Mouse (Mus musculus) CH12.LX (cell line): ENCODE data around the gene Clec3a. TPM values are rescaled to one million over a fixed set of nuclear protein-coding genes. Genes with fewer than 3 reads are reported as not detected.

Experiments used
- DNase-seq: peaks from one replicate; pipeline ENCODE4 v3.0.0-alpha.2; 2013; ENCODE audit errors: extremely low read depth
- H3K27ac ChIP-seq: 2 replicates; pipeline ENCODE4 v1.5.1; 2012; ENCODE audit warnings: low read depth, mild to moderate bottlenecking, control low read depth, moderate library complexity; ENCODE audit not compliant: insufficient read depth
- H3K27me3 ChIP-seq: replicated peaks from 2 replicates; pipeline ENCODE3; 2012; ENCODE audit warnings: inconsistent platforms
- H3K36me3 ChIP-seq, 2 experiments: replicated peaks in 1 of 2; 2 replicates each; pipeline versions ENCODE3 to v1.6.1; 2012; ENCODE audit warnings: inconsistent platforms in 1 of 2, low read length in 1 of 2, mild to moderate bottlenecking in 1 of 2, mixed read lengths in 1 of 2, moderate library complexity in 1 of 2; ENCODE audit not compliant: control insufficient read depth in 1 of 2, insufficient read depth in 1 of 2
- H3K4me1 ChIP-seq, 2 experiments: 2 replicates each; pipeline ENCODE4 v1.6.1; 2012; ENCODE audit warnings: inconsistent platforms in 1 of 2, moderate library complexity in 1 of 2; ENCODE audit not compliant: insufficient read depth in 2 of 2, control insufficient read depth in 1 of 2
- H3K4me2 ChIP-seq: 2 replicates; pipeline ENCODE4 v1.6.1; 2012; ENCODE audit warnings: low read depth, mild to moderate bottlenecking, control low read depth; ENCODE audit not compliant: poor library complexity, insufficient read depth, severe bottlenecking
- H3K4me3 ChIP-seq, 3 experiments: fragments of 150-350 bp in 1 of 3; sonication (generic) in 1 of 3; replicated peaks in 1 of 3; 2 replicates each; pipeline versions ENCODE3 to v1.5.1; 2011 to 2012; ENCODE audit warnings: low read depth in 2 of 3, low read length in 2 of 3, mild to moderate bottlenecking in 2 of 3, moderate library complexity in 2 of 3, control low read depth in 1 of 3, improper control_type of control experiment in 1 of 3, inconsistent platforms in 1 of 3, mixed read lengths in 1 of 3; ENCODE audit not compliant: poor library complexity in 1 of 3
- H3K79me2 ChIP-seq: replicated peaks from 2 replicates; pipeline ENCODE4 v1.6.1; 2012; ENCODE audit warnings: mild to moderate bottlenecking, moderate library complexity; ENCODE audit not compliant: control insufficient read depth, poor library complexity, insufficient read depth, severe bottlenecking; ENCODE audit errors: extremely low read depth
- H3K9ac ChIP-seq: 2 replicates; pipeline ENCODE4 v1.6.1; 2012; ENCODE audit warnings: low read depth, mild to moderate bottlenecking, control low read depth, moderate library complexity; ENCODE audit not compliant: insufficient read depth
- H3K9me3 ChIP-seq: replicated peaks from 2 replicates; pipeline ENCODE3; 2012; ENCODE audit warnings: low read length, inconsistent platforms, mixed read lengths
- BHLHE40 ChIP-seq: IDR thresholded peaks from 2 replicates; pipeline ENCODE4 v1.6.1; 2011; ENCODE audit warnings: mild to moderate bottlenecking, low read depth, low read length, improper control_type of control experiment
- CHD1 ChIP-seq: IDR thresholded peaks from 2 replicates; pipeline ENCODE4 v1.6.1; 2012; ENCODE audit warnings: low read depth, low read length, improper control_type of control experiment, inconsistent platforms
- CHD2 ChIP-seq: IDR thresholded peaks from 2 replicates; pipeline ENCODE4 v1.6.1; 2011; ENCODE audit warnings: low read length, improper control_type of control experiment
- CTCF ChIP-seq, 2 experiments: IDR thresholded peaks in 1 of 2; conservative IDR thresholded peaks in 1 of 2; 2 replicates each; pipeline ENCODE4 v1.5.1; 2011 to 2012; ENCODE audit warnings: low read depth in 2 of 2, low read length in 2 of 2, improper control_type of control experiment in 1 of 2, inconsistent platforms in 1 of 2, mild to moderate bottlenecking in 1 of 2, moderate library complexity in 1 of 2
- E2F4 ChIP-seq: IDR thresholded peaks from 2 replicates; pipeline ENCODE4 v1.6.1; 2011; ENCODE audit warnings: low read depth, low read length, improper control_type of control experiment; ENCODE audit not compliant: insufficient replicate concordance
- ELF1 ChIP-seq: IDR thresholded peaks from 2 replicates; pipeline ENCODE4 v1.6.1; 2014; ENCODE audit warnings: low read depth, mild to moderate bottlenecking, inconsistent platforms, low read length, improper control_type of control experiment
- EP300 ChIP-seq: IDR thresholded peaks from 2 replicates; pipeline ENCODE4 v1.6.1; 2011; ENCODE audit warnings: low read length, improper control_type of control experiment
- ETS1 ChIP-seq: conservative IDR thresholded peaks from 2 replicates; pipeline ENCODE4 v1.6.1; 2012; ENCODE audit warnings: low read depth, mild to moderate bottlenecking, inconsistent platforms, low read length, improper control_type of control experiment, moderate library complexity
- GABPA ChIP-seq: IDR thresholded peaks from 2 replicates; pipeline ENCODE4 v1.6.1; 2012; ENCODE audit warnings: low read depth, low read length, improper control_type of control experiment, inconsistent platforms; ENCODE audit not compliant: insufficient replicate concordance
- HCFC1 ChIP-seq: IDR thresholded peaks from 2 replicates; pipeline ENCODE4 v1.6.1; 2012; ENCODE audit warnings: low read depth, mild to moderate bottlenecking, inconsistent platforms, low read length, improper control_type of control experiment
- IRF4 ChIP-seq: IDR thresholded peaks from 2 replicates; pipeline ENCODE4 v1.6.1; 2014; ENCODE audit warnings: low read depth, mild to moderate bottlenecking, inconsistent platforms, low read length, improper control_type of control experiment
- JUN ChIP-seq: IDR thresholded peaks from 2 replicates; pipeline ENCODE4 v1.6.1; 2011; ENCODE audit warnings: low read depth, mild to moderate bottlenecking, low read length, improper control_type of control experiment, moderate library complexity; ENCODE audit not compliant: insufficient read depth
- JUND ChIP-seq: conservative IDR thresholded peaks from 2 replicates; pipeline ENCODE4 v1.6.1; 2011; ENCODE audit warnings: low read depth, low read length, improper control_type of control experiment
- KAT2A ChIP-seq: IDR thresholded peaks from 2 replicates; pipeline ENCODE4 v1.6.1; 2012; ENCODE audit warnings: low read length, improper control_type of control experiment, inconsistent platforms; ENCODE audit not compliant: insufficient replicate concordance
- MAFK ChIP-seq: IDR thresholded peaks from 2 replicates; pipeline ENCODE4 v1.6.1; 2011; ENCODE audit warnings: low read length, improper control_type of control experiment; ENCODE audit not compliant: insufficient replicate concordance
- MAX ChIP-seq: IDR thresholded peaks from 2 replicates; pipeline ENCODE4 v1.6.1; 2011; ENCODE audit warnings: low read length, improper control_type of control experiment
- MAZ ChIP-seq: IDR thresholded peaks from 2 replicates; pipeline ENCODE4 v1.6.1; 2012; ENCODE audit warnings: low read depth, mild to moderate bottlenecking, inconsistent platforms, low read length, improper control_type of control experiment, moderate library complexity
- MEF2A ChIP-seq: IDR thresholded peaks from 2 replicates; pipeline ENCODE4 v1.6.1; 2014; ENCODE audit warnings: low read depth, mild to moderate bottlenecking, inconsistent platforms, low read length, improper control_type of control experiment, borderline replicate concordance
- MXI1 ChIP-seq: IDR thresholded peaks from 2 replicates; pipeline ENCODE4 v1.6.1; 2011; ENCODE audit warnings: mild to moderate bottlenecking, low read depth, low read length, improper control_type of control experiment
- MYC ChIP-seq: IDR thresholded peaks from 2 replicates; pipeline ENCODE4 v1.6.1; 2011; ENCODE audit warnings: low read depth, mild to moderate bottlenecking, improper control_type of control experiment, low read length
- NELFE ChIP-seq: IDR thresholded peaks from 2 replicates; pipeline ENCODE4 v1.6.1; 2011; ENCODE audit warnings: low read depth, low read length, improper control_type of control experiment
- NRF1 ChIP-seq: IDR thresholded peaks from 2 replicates; pipeline ENCODE4 v1.6.1; 2014; ENCODE audit warnings: low read depth, mild to moderate bottlenecking, inconsistent platforms, low read length, improper control_type of control experiment, moderate library complexity
- PAX5 ChIP-seq: IDR thresholded peaks from 2 replicates; pipeline ENCODE4 v1.6.1; 2012; ENCODE audit warnings: low read length, inconsistent platforms, mixed read lengths
- POLR2AphosphoS2 ChIP-seq: IDR thresholded peaks from 2 replicates; pipeline ENCODE4 v1.6.1; 2011; ENCODE audit warnings: low read depth, low read length, improper control_type of control experiment
- RAD21 ChIP-seq: IDR thresholded peaks from 2 replicates; pipeline ENCODE4 v1.6.1; 2011; ENCODE audit warnings: low read depth, mild to moderate bottlenecking, low read length, improper control_type of control experiment, moderate library complexity
- RCOR1 ChIP-seq: conservative IDR thresholded peaks from 2 replicates; pipeline ENCODE4 v1.6.1; 2012; ENCODE audit warnings: low read depth, mild to moderate bottlenecking, inconsistent platforms, low read length, improper control_type of control experiment
- SIN3A ChIP-seq: IDR thresholded peaks from 2 replicates; pipeline ENCODE4 v1.6.1; 2012; ENCODE audit warnings: low read length, improper control_type of control experiment, inconsistent platforms
- SMC3 ChIP-seq: IDR thresholded peaks from 2 replicates; pipeline ENCODE4 v1.6.1; 2011; ENCODE audit warnings: low read depth, low read length, improper control_type of control experiment
- TBP ChIP-seq: conservative IDR thresholded peaks from 2 replicates; pipeline ENCODE4 v1.6.1; 2011; ENCODE audit warnings: low read depth, low read length, improper control_type of control experiment
- TCF12 ChIP-seq: IDR thresholded peaks from 2 replicates; pipeline ENCODE4 v1.6.1; 2014; ENCODE audit warnings: low read depth, mild to moderate bottlenecking, inconsistent platforms, low read length, improper control_type of control experiment
- UBTF ChIP-seq: IDR thresholded peaks from 2 replicates; pipeline ENCODE4 v1.6.1; 2012; ENCODE audit warnings: low read depth, mild to moderate bottlenecking, inconsistent platforms, low read length, improper control_type of control experiment, moderate library complexity
- USF1 ChIP-seq: IDR thresholded peaks from 2 replicates; pipeline ENCODE4 v1.6.1; 2014; ENCODE audit warnings: low read depth, mild to moderate bottlenecking, inconsistent platforms, low read length, improper control_type of control experiment
- ZC3H11A ChIP-seq: IDR thresholded peaks from 2 replicates; pipeline ENCODE4 v1.6.1; 2012; ENCODE audit warnings: low read depth, mild to moderate bottlenecking, inconsistent platforms, low read length, improper control_type of control experiment
- ZKSCAN1 ChIP-seq: IDR thresholded peaks from 2 replicates; pipeline ENCODE4 v1.6.1; 2012; ENCODE audit warnings: low read depth, inconsistent platforms, low read length, improper control_type of control experiment, borderline replicate concordance
- ZMIZ1 ChIP-seq: IDR thresholded peaks from 2 replicates; pipeline ENCODE4 v1.6.1; 2012; ENCODE audit warnings: low read depth, mild to moderate bottlenecking, inconsistent platforms, low read length, improper control_type of control experiment
- ZNF384 ChIP-seq: IDR thresholded peaks from 2 replicates; pipeline ENCODE4 v1.6.1; 2012; ENCODE audit warnings: low read depth, low read length, improper control_type of control experiment, inconsistent platforms
- dilution Hi-C: fragments of 300-500 bp; cut with MboI; formaldehyde crosslinking; loops from 2 replicates; pipeline ENCODE4 v1.14.3; 2020; ENCODE audit warnings: low sequenced_read_pairs; ENCODE audit not compliant: extremely low pct_unique_long_range_greater_than_20kb, extremely low pct_ligation_motif_present
- in situ Hi-C: fragments of 300-500 bp; cut with MboI; formaldehyde crosslinking; loops from 3 replicates; pipeline ENCODE4 v1.14.3; 2019; ENCODE audit warnings: low sequenced_read_pairs, low pct_ligation_motif_present, low pct_unique_long_range_greater_than_20kb, mixed read lengths
- polyA plus RNA-seq: library from polyadenylated mRNA; unstranded; fragments of >175 nt; gene quantifications from 2 replicates; pipeline ENCODE4 v1.2.1, GENCODE M21; 2012; ENCODE audit warnings: low read depth; ENCODE audit not compliant: insufficient read length
- total RNA-seq, 2 experiments: library from RNA; depleted of rRNA; stranded (reverse); fragments of 300-350 nt in 1 of 2; fragments of >200 nt in 1 of 2; gene quantifications; 2 replicates each; pipeline ENCODE4 v1.2.3; 2012 to 2014

The Clec3a gene
- total and polyA plus RNA-seq, 3 experiments, result not detected

- Histone ChIP-seq H3K9ac (peak overlapping the region; percentile 67; the same call in 1 of the 2 replicates), H3K36me3 (peaks cover 5 to 29% of the 10 kb centered on the region in 2 experiments), H3K9me3 (no peaks in the 10 kb centered on the region), H3K27me3 (peaks cover 8% of the 10 kb centered on the region), H3K4me1 (peaks cover 3 to 25% of the 10 kb centered on the region in 2 experiments; a peak in 2 of 4 replicates), H3K4me2 (peak overlapping the region; percentile 89), H3K4me3 (peak overlapping the region; percentile 93 to 97 (median 96)), H3K79me2 (no peaks in the 10 kb centered on the region), H3K27ac (no peak overlapping the region)
- dilution Hi-C loops (no loop called here), in situ Hi-C loops (loop anchor here (25.0 kb wide), 1 partner anchor 778 kb away; no protein-coding TSS in a partner anchor)
- 0 out of 2 replicates have a peak, but pooled peaks have one; percentile 7 for TF ChIP-seq MAX
- no peak for TF ChIP-seq JUND
- TF ChIP-seq NELFE, result no peak
- TF ChIP-seq ETS1, result no peak
- no peak for TF ChIP-seq E2F4
- no peak for TF ChIP-seq IRF4
- no peak for TF ChIP-seq UBTF
- no peak for TF ChIP-seq SMC3
- no peak for TF ChIP-seq TCF12
- no peak for TF ChIP-seq MAZ
- TF ChIP-seq TBP, result no peak
- TF ChIP-seq MEF2A, result no peak
- TF ChIP-seq JUN, result no peak
- TF ChIP-seq MAFK, result no peak
- peak; percentile 8; the same call in 1 of the 2 replicates for TF ChIP-seq SIN3A
- TF ChIP-seq GABPA, result no peak
- no peak for TF ChIP-seq HCFC1
- TF ChIP-seq CHD2, result no peak
- no peak for TF ChIP-seq BHLHE40
- TF ChIP-seq POLR2AphosphoS2, result no peak
- no peak for TF ChIP-seq ZNF384
- no peak for TF ChIP-seq ZC3H11A
- TF ChIP-seq ZKSCAN1, result no peak
- no peak for TF ChIP-seq USF1
- no peak for TF ChIP-seq ZMIZ1
- no peak for TF ChIP-seq EP300
- TF ChIP-seq MYC, result peak; percentile 34; the same call in 1 of the 2 replicates
- no peak for TF ChIP-seq RAD21
- TF ChIP-seq MXI1, result no peak
- no peak for TF ChIP-seq ELF1
- no peak for TF ChIP-seq RCOR1
- TF ChIP-seq KAT2A, result no peak
- TF ChIP-seq PAX5, result no peak
- peak; percentile 67; the same call in 1 of the 2 replicates for TF ChIP-seq CHD1
- peak in 1 of 2 experiments; percentile 60; a peak in 3 of 4 replicates for TF ChIP-seq CTCF (conservative IDR thresholded peaks at IDR 0.05 in 1 of 2, IDR thresholded peaks at IDR 0.05 in 1 of 2; ENCODE audit: low read depth in 2 of 2, low read length in 2 of 2)
- TF ChIP-seq NRF1, result no peak
- peak; percentile 50 for DNase-seq
These were observed 22.3 kb downstream of the Clec3a start for GRCm38 (mm10) chr8:114440205-114440589.
